Mouse (Mus musculus): Measurements from ENCODE around the gene Nxnl1. TPM values are rescaled to one million over a fixed set of nuclear protein-coding genes. Genes with fewer than 3 reads are reported as not detected.
A peak's percentile ranks its signal among the peaks of the same experiment; 100 is the strongest.

The Nxnl1 gene
- not detected in 2 replicates for polyA plus RNA-seq (2016; fragmentation: Nextera tagmentation; extraction: Ambion mirVana)

- H3K27me3 ChIP-seq (ENCODE audit: insufficient read depth, poor library complexity, severe bottlenecking): peaks cover 76% of the 10 kb centered on the region
Measured at GRCm38 (mm10) chr8:71566501-71566900, at the start of gene Nxnl1. Gene Nxnl1 (minus strand): TSS chr8:71566601.

GRCm38 (mm10) chr8:71613418-71613817 lies 47.0 kb upstream of the Nxnl1 start:
- H3K4me3 ChIP-seq: no peak overlapping the region
- WGBS: 55% methylated on average over 4 of the region's 4 CpGs
- H3K27me3 ChIP-seq (ENCODE audit: insufficient read depth, poor library complexity, severe bottlenecking): no peaks in the 10 kb centered on the region
- H3K27ac ChIP-seq: no peak overlapping the region
- peaks cover 53% of the 10 kb centered on the region for H3K36me3 ChIP-seq
- H3K4me1 ChIP-seq: peaks cover 15% of the 10 kb centered on the region
- no peaks in the 10 kb centered on the region for H3K9me3 ChIP-seq
- no peak for DNase-seq (ENCODE audit: low spot score)

More at GRCm38 (mm10) chr8:71566501-71566900, at the start of gene Nxnl1:
- no peak for DNase-seq (ENCODE audit: low spot score)
- WGBS: 67% methylated on average over 3 of the region's 3 CpGs
- no peaks in the 10 kb centered on the region for H3K36me3 ChIP-seq
- no peak within 1 kb of the TSS for H3K27ac ChIP-seq
- H3K9me3 ChIP-seq: 0 out of 2 replicates have a peak, but pooled peaks cover 4% of the 10 kb centered on the region
- no peak within 1 kb of the TSS for H3K4me3 ChIP-seq
- peaks cover 37% of the 10 kb centered on the region for H3K4me1 ChIP-seq

DNA sequence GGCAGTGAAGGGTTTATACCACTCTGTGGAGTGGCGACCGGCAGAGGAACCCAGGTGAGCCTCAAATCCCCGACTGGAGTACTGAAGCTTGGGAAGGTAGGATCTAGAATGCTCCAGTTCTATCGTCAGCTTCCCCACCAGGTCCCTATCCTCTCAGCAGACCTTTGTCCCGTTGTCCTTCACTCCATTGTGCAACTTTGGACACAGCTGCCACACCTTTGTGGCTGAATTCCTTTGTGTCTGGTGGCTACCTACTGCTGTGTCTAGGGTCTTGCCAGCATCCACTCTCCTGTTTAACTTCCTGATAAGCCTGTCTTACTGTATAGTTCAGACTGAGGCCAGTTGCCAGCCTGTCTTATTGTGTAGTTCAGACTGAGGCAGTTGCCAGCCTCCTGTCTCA lies 45.7 kb upstream of the Nxnl1 start:
- 49% methylated on average over 5 of the region's 5 CpGs for WGBS
- H3K27me3 ChIP-seq (ENCODE audit: insufficient read depth, poor library complexity, severe bottlenecking): no peaks in the 10 kb centered on the region
- H3K27ac ChIP-seq: 0 out of 2 replicates have a peak overlapping the region, but pooled peaks have one; percentile 94
- H3K36me3 ChIP-seq: peaks cover 41% of the 10 kb centered on the region
- peak overlapping the region; percentile 75 for H3K4me3 ChIP-seq
- peaks cover 15% of the 10 kb centered on the region for H3K4me1 ChIP-seq
- no peaks in the 10 kb centered on the region for H3K9me3 ChIP-seq
- no peak for DNase-seq (ENCODE audit: low spot score)

GRCm38 (mm10) chr8:71610822-71611651 lies 44.6 kb upstream of the Nxnl1 start, which contains the start of gene Colgalt1:
Gene Colgalt1 (plus strand): TSS chr8:71610998.
- Histone ChIP-seq H3K36me3 (peaks cover 30% of the 10 kb centered on the region), H3K27ac (peak within 1 kb of the TSS; percentile 94), H3K4me3 (peak within 1 kb of the TSS; percentile 75), H3K27me3 (ENCODE audit: insufficient read depth, poor library complexity, severe bottlenecking) (no peaks in the 10 kb centered on the region; the same call in 1 of the 2 replicates), H3K4me1 (peaks cover 15% of the 10 kb centered on the region), H3K9me3 (no peaks in the 10 kb centered on the region)
- WGBS: under 1% methylated on average over 82 of the region's 82 CpGs
- DNase-seq (ENCODE audit: low spot score): peak; percentile 99

DNA sequence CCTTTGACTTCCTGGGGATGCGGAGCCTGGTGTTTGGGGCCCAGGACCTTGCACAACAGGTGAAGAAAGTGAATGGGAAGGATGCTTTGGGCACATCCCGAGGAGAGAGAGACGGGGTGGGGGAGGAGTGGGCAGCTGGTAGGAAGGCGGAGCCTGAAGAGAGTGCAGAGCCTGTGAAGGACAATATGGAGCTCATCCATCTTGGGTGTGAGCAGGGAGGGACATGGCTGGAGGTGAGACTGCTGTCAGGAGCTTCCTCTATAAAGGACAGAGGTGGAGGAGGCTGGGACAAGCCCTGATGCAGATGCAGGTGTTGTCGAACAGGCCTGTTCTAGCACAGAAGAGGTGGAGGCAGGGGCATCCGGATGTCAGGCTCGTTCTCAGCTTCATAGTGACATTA lies 37.6 kb upstream of the Nxnl1 start:
- Histone ChIP-seq H3K9me3 (no peaks in the 10 kb centered on the region), H3K4me1 (peaks cover 18% of the 10 kb centered on the region), H3K36me3 (peaks cover 11% of the 10 kb centered on the region; the same call in 1 of the 2 replicates), H3K27ac (no peak overlapping the region), H3K27me3 (ENCODE audit: insufficient read depth, poor library complexity, severe bottlenecking) (peaks cover 66% of the 10 kb centered on the region), H3K4me3 (no peak overlapping the region)
- no peak for DNase-seq (ENCODE audit: low spot score)
- 55% methylated on average over 7 of the region's 7 CpGs for WGBS

- H3K27ac ChIP-seq: peak overlapping the region; percentile 24
- no peaks in the 10 kb centered on the region for H3K9me3 ChIP-seq
- WGBS: under 1% methylated on average over 32 of the region's 32 CpGs
- DNase-seq (ENCODE audit: low spot score): peak; percentile 89
- H3K36me3 ChIP-seq: peaks cover 13% of the 10 kb centered on the region; the same call in 1 of the 2 replicates
- peaks cover 18% of the 10 kb centered on the region for H3K4me1 ChIP-seq
- peaks cover 77% of the 10 kb centered on the region for H3K27me3 ChIP-seq (ENCODE audit: insufficient read depth, poor library complexity, severe bottlenecking)
- peak overlapping the region; percentile 58 for H3K4me3 ChIP-seq
Measured at GRCm38 (mm10) chr8:71602666-71603334, 36.4 kb upstream of the Nxnl1 start.

DNA sequence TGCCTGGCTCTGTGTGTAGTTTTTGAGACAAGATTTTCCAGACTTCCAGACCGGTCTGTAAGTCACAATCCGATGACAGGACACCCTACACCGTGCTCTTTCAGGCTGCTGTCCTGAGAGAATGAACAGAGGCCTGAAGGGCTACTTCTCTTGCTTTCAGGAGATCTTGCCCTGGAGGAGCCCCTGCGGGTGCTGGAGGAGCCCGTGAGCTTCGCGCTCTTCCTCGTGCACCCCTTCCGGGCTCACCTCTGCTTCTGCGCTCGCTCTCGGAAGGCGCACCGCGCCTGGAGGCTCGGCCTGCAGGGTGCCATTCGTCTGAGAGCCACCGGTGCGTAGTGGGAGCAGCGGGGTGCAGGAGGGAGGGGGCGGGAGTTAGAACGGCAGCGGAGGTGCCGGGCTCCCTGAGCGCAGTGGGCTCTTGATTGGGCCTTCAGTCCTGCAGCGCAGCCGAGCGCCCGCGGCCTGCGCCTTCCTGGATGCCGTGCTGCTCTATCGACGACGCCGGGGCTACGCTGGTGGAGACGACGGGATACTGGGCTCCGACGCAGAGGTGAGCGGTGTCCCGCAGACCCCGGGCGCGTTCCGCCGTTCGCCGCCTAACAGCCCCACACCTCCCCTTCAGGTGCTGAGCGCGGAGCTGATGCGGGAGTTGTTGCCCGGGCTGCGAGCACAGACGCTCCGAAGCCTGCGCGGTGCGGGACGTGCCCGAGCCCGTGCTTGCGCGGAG lies 35.7 kb upstream of the Nxnl1 start:
- peaks cover 18% of the 10 kb centered on the region for H3K4me1 ChIP-seq
- H3K9me3 ChIP-seq: no peaks in the 10 kb centered on the region
- H3K4me3 ChIP-seq: peak overlapping the region; percentile 58
- WGBS: 3% methylated on average over 65 of the region's 65 CpGs
- peaks cover 77% of the 10 kb centered on the region for H3K27me3 ChIP-seq (ENCODE audit: insufficient read depth, poor library complexity, severe bottlenecking)
- DNase-seq (ENCODE audit: low spot score): no peak
- H3K36me3 ChIP-seq: peaks cover 13% of the 10 kb centered on the region; the same call in 1 of the 2 replicates
- H3K27ac ChIP-seq: peak overlapping the region; percentile 24

DNA sequence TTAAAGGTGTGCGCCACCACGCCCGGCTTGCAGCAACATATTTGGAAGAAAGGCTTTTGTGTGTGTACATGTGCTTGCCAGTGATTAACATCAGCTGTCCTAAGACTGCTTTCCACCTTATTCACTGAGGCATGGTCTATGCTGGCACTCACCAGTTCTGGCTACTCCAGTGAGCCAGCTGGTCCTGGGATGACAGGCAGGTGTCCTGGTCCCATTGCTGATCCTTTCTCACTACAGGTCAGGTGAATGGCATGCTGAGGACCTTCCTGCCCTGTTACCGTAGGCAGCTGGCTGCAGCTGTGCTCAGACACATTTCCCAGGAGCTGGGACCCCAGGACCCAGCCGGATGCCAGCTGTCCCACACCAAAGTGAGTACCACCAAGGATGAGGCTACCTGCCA lies 32.4 kb upstream of the Nxnl1 start:
- H3K4me3 ChIP-seq: no peak overlapping the region
- H3K9me3 ChIP-seq: no peaks in the 10 kb centered on the region
- WGBS: 88% methylated on average over 5 of the region's 5 CpGs
- peaks cover 22% of the 10 kb centered on the region; the same call in 1 of the 2 replicates for H3K36me3 ChIP-seq
- H3K4me1 ChIP-seq: peaks cover 30% of the 10 kb centered on the region
- H3K27me3 ChIP-seq (ENCODE audit: insufficient read depth, poor library complexity, severe bottlenecking): peaks cover 60% of the 10 kb centered on the region
- DNase-seq (ENCODE audit: low spot score): no peak
- no peak overlapping the region for H3K27ac ChIP-seq

GRCm38 (mm10) chr8:71598375-71598774 lies 32.0 kb upstream of the Nxnl1 start:
- DNase-seq (ENCODE audit: low spot score): no peak
- Histone ChIP-seq H3K4me3 (no peak overlapping the region), H3K4me1 (peaks cover 31% of the 10 kb centered on the region), H3K9me3 (no peaks in the 10 kb centered on the region), H3K36me3 (peaks cover 25% of the 10 kb centered on the region; the same call in 1 of the 2 replicates), H3K27me3 (ENCODE audit: insufficient read depth, poor library complexity, severe bottlenecking) (peaks cover 55% of the 10 kb centered on the region), H3K27ac (no peak overlapping the region)

- Histone ChIP-seq H3K4me1 (peaks cover 31% of the 10 kb centered on the region), H3K36me3 (peaks cover 25% of the 10 kb centered on the region; the same call in 1 of the 2 replicates), H3K27ac (no peak within 1 kb of the TSS), H3K4me3 (no peak within 1 kb of the TSS), H3K27me3 (ENCODE audit: insufficient read depth, poor library complexity, severe bottlenecking) (peaks cover 46% of the 10 kb centered on the region), H3K9me3 (no peaks in the 10 kb centered on the region)
- 86% methylated on average over 3 of the region's 3 CpGs for WGBS
- DNase-seq (ENCODE audit: low spot score): no peak
Measured at GRCm38 (mm10) chr8:71597451-71597850, 31.1 kb upstream of the Nxnl1 start, which contains the start of gene Fam129c. Gene Fam129c (plus strand): TSS chr8:71597648.

- H3K4me1 ChIP-seq: peaks cover 28% of the 10 kb centered on the region
- H3K27me3 ChIP-seq (ENCODE audit: insufficient read depth, poor library complexity, severe bottlenecking): peaks cover 39% of the 10 kb centered on the region
- DNase-seq (ENCODE audit: low spot score): no peak
- 77% methylated on average over 4 of the region's 4 CpGs for WGBS
- H3K9me3 ChIP-seq: no peaks in the 10 kb centered on the region
- no peak overlapping the region for H3K4me3 ChIP-seq
- no peak overlapping the region for H3K27ac ChIP-seq
- H3K36me3 ChIP-seq: peaks cover 25% of the 10 kb centered on the region; the same call in 1 of the 2 replicates
Measured at GRCm38 (mm10) chr8:71596798-71597197, 30.4 kb upstream of the Nxnl1 start.

DNA sequence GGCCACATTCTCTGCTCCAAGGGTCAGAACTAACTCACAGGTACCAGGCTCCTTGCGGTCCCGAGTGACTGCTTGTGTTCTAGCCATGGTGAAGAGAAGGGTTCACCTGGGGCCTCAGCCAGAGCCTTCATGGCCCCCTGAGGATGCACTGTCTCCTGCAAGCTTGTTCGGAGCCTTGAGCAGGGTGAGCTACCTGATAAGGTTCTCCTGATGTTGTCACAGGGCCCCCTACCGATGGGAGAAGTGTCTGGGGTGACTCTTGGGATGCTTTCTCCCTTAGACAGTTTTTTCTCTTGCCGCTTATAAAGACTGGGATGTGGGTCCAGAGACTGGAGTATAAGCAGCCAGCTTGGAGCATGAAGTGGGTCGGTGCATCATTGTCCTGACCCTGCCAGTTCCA lies 30.0 kb upstream of the Nxnl1 start:
- Histone ChIP-seq H3K36me3 (peaks cover 25% of the 10 kb centered on the region; the same call in 1 of the 2 replicates), H3K4me3 (no peak overlapping the region), H3K27ac (no peak overlapping the region), H3K9me3 (no peaks in the 10 kb centered on the region), H3K27me3 (ENCODE audit: insufficient read depth, poor library complexity, severe bottlenecking) (peaks cover 35% of the 10 kb centered on the region), H3K4me1 (peaks cover 28% of the 10 kb centered on the region)
- 55% methylated on average over 6 of the region's 6 CpGs for WGBS
- DNase-seq (ENCODE audit: low spot score): peak; percentile 75
